Mouse (Mus musculus): ENCODE measurements around the gene Zpbp2. TPM values are rescaled to one million over a fixed set of nuclear protein-coding genes. Genes with fewer than 3 reads are reported as not detected.
A peak's percentile ranks its signal among the peaks of the same experiment; 100 is the strongest.

The Zpbp2 gene
- total and polyA plus RNA-seq, 3 experiments, result 0.12 to 0.58 TPM; not detected in 1

DNA sequence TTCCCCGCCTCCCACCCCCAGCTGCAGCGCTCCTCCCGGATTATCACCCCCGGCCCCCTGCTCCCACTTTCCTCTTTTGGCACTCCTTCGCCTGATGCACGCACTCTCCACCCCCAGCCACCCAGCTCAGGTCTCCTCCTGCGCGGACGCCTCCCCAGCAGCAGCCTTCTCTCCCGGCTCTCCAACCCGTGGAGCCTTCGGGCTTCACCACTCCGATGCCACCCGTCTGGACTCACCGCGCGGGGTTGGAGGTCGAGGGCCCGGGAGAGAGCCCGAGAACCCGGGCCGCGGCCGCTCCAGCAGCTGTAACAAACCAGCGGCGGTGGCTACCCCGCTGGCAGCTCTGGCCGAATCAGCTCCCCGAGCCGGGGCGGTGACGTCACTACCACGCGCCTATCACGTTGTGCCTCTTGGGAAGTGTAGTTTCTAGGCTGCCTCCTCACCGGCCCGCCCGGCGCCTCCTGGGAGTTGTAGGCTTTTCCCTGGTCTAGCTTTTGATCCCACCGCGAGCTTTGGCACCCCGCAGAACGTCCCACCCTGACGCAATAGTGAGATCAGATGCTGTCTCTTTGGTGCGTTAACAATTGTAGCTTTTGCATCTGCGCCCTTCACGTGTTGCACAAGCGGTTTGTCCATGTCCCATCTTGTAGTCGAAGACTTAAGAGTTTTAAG is 36.1 kb downstream of the Zpbp2 start, which contains the start of gene Ormdl3 (continued):
- TF ChIP-seq ZKSCAN1 (IDR thresholded peaks at IDR 0.05; ENCODE audit: low read depth, low read length) (no peak), HCFC1 (IDR thresholded peaks at IDR 0.05; ENCODE audit: low read depth, low read length) (peak; percentile 100), NRF1 (IDR thresholded peaks at IDR 0.05; ENCODE audit: insufficient read depth, low read depth, low read length, poor library complexity, severe bottlenecking) (peak; percentile 43; the same call in 1 of the 2 replicates), TAL1 (IDR thresholded peaks at IDR 0.05; ENCODE audit: low read length) (peak; percentile 16; the same call in 1 of the 2 replicates), MAX (IDR thresholded peaks at IDR 0.05; ENCODE audit: low read length) (peak; percentile 85), MXI1 (IDR thresholded peaks at IDR 0.05; ENCODE audit: low read depth, low read length) (no peak; the same call in none of the 2 replicates), POLR2A (IDR thresholded peaks at IDR 0.05; ENCODE audit: control insufficient read depth in 1 of 2, insufficient read depth in 1 of 2, low read depth in 1 of 2, low read length in 2 of 2, poor library complexity in 1 of 2) (peak; percentile 58 to 86; a peak in 3 of 4 replicates), MYC (IDR thresholded peaks at IDR 0.05; ENCODE audit: low read depth, low read length) (peak; percentile 23; the same call in 1 of the 2 replicates), POLR2AphosphoS2 (IDR thresholded peaks at IDR 0.05; ENCODE audit: low read length) (peak; percentile 73), USF1 (IDR thresholded peaks at IDR 0.05; ENCODE audit: low read depth, low read length) (peak; percentile 79), GATA1 (IDR thresholded peaks at IDR 0.05; ENCODE audit: low read depth, low read length) (peak; percentile 31; the same call in 1 of the 2 replicates), ETS1 (IDR thresholded peaks at IDR 0.05; ENCODE audit: low read depth, low read length) (peak; percentile 87), TBP (IDR thresholded peaks at IDR 0.05; ENCODE audit: low read depth, low read length) (peak; percentile 43; the same call in 1 of the 2 replicates), CTCF (IDR thresholded peaks at IDR 0.05 in 2 of 3, conservative IDR thresholded peaks at IDR 0.05 in 1 of 3; ENCODE audit: control insufficient read depth in 1 of 3, insufficient read depth in 1 of 3, low read depth in 2 of 3, low read length in 3 of 3, poor library complexity in 1 of 3, severe bottlenecking in 1 of 3) (no peak)

DNA sequence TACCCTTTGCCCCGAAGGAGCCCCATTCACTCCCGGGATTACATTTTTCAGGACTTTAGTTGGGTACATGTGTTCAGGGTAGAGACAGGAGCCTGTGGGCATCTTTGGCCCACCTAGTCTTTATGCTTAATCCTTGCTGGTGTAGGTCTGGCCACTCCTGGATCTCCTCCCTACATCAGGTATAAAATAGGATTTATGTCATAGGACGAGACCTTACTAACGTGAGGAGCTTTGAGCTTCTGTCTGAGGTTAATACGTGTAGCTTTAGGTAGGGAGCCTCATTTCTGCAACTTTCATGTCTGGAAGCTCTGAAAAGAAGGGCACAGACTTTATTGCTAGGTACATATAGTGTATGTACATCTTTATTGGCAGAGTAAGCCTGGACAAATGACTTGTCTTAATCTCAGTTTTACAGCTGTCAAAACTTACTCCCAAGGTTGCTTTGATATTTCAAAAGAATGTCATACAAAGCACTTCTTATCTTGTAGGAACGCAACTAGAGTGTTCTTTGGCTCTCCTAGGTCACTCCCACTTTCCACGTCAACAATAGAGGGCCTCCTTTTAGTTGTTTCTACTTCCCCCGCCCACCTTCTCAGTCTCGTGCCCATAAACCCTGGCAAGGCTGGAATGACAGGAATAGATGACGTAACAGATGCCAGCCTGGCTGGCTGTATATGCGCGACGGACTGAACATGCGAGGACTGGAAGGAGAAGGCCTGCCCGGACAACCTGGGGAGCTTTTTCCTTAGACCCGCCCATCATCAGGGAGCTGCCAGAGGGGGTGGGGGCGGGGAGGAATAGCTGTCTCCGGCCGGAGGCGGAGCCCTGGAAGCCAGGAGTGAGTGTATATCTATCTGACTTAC is 37.0 kb downstream of the Zpbp2 start:
- Histone ChIP-seq H3K9me3 (replicated peaks; ENCODE audit: insufficient read depth, low read length) (no peaks in the 10 kb centered on the region), H3K4me3 (ENCODE audit: control insufficient read depth in 1 of 2, insufficient read depth in 1 of 2, low read depth in 2 of 2, low read length in 2 of 2) (peak overlapping the region; percentile 63 to 77), H3K9ac (ENCODE audit: control insufficient read depth, low read depth, low read length, poor library complexity, severe bottlenecking) (peak overlapping the region; percentile 70), H3K4me1 (ENCODE audit: control insufficient read depth in 1 of 2, insufficient read depth in 2 of 2, low read length in 2 of 2) (peaks cover 32 to 49% of the 10 kb centered on the region in 2 experiments), H3K27me3 (ENCODE audit: control insufficient read depth in 1 of 2, insufficient read depth in 2 of 2, low read length in 2 of 2) (peaks cover 3% of the 10 kb centered on the region in 2 experiments; a peak in 3 of 4 replicates), H3K79me2 (ENCODE audit: control insufficient read depth, insufficient read depth, low read length, poor library complexity) (peaks cover 30% of the 10 kb centered on the region), H3K27ac (ENCODE audit: control insufficient read depth, low read depth, low read length) (peak overlapping the region; percentile 98), H3K36me3 (ENCODE audit: control insufficient read depth in 1 of 2, insufficient read depth in 2 of 2, low read length in 2 of 2) (peaks cover 2 to 41% of the 10 kb centered on the region in 2 experiments; a peak in 3 of 4 replicates)
- peak; percentile 99 for DNase-seq (ENCODE audit: low read depth, low spot score)
- peak; percentile 75 for TF ChIP-seq MYC (IDR thresholded peaks at IDR 0.05; ENCODE audit: low read depth, low read length)
- no peak; the same call in 1 of the 2 replicates for TF ChIP-seq MEF2A (IDR thresholded peaks at IDR 0.05; ENCODE audit: extremely low read depth, insufficient replicate concordance, low read depth, low read length, poor library complexity, severe bottlenecking)
- peak; percentile 51; the same call in 1 of the 2 replicates for TF ChIP-seq TBP (IDR thresholded peaks at IDR 0.05; ENCODE audit: low read depth, low read length)
- peak; percentile 85 for TF ChIP-seq TCF12 (IDR thresholded peaks at IDR 0.05; ENCODE audit: low read depth, low read length)
- TF ChIP-seq NELFE (IDR thresholded peaks at IDR 0.05; ENCODE audit: low read depth, low read length), result peak; percentile 19
- TF ChIP-seq SIN3A (IDR thresholded peaks at IDR 0.05; ENCODE audit: low read length), result peak; percentile 94
- TF ChIP-seq GABPA (IDR thresholded peaks at IDR 0.05; ENCODE audit: low read depth, low read length), result no peak; the same call in 1 of the 2 replicates
- TF ChIP-seq KAT2A (conservative IDR thresholded peaks at IDR 0.05; ENCODE audit: low read depth, low read length), result peak; percentile 28; the same call in 1 of the 2 replicates
- 0 out of 2 replicates have a peak, but pooled peaks have one; percentile 72 for TF ChIP-seq CHD1 (IDR thresholded peaks at IDR 0.05; ENCODE audit: low read depth, low read length)
- TF ChIP-seq CTCF (IDR thresholded peaks at IDR 0.05 in 2 of 3, conservative IDR thresholded peaks at IDR 0.05 in 1 of 3; ENCODE audit: control insufficient read depth in 1 of 3, insufficient read depth in 1 of 3, low read depth in 2 of 3, low read length in 3 of 3, poor library complexity in 1 of 3, severe bottlenecking in 1 of 3), result no peak
- peak; percentile 53; the same call in 1 of the 2 replicates for TF ChIP-seq ZMIZ1 (IDR thresholded peaks at IDR 0.05; ENCODE audit: low read depth, low read length)
- TF ChIP-seq GATA1 (IDR thresholded peaks at IDR 0.05; ENCODE audit: low read depth, low read length), result peak; percentile 87
- TF ChIP-seq MAX (IDR thresholded peaks at IDR 0.05; ENCODE audit: low read length), result peak; percentile 57; the same call in 1 of the 2 replicates
- no peak for TF ChIP-seq UBTF (IDR thresholded peaks at IDR 0.05; ENCODE audit: borderline replicate concordance, insufficient read depth, low read depth, low read length)
- no peak for TF ChIP-seq MAFK (IDR thresholded peaks at IDR 0.05; ENCODE audit: borderline replicate concordance, low read depth, low read length)
- peak; percentile 72 for TF ChIP-seq CHD2 (IDR thresholded peaks at IDR 0.05; ENCODE audit: low read length)
- TF ChIP-seq RAD21 (IDR thresholded peaks at IDR 0.05; ENCODE audit: low read depth, low read length), result no peak
- TF ChIP-seq E2F4 (IDR thresholded peaks at IDR 0.05; ENCODE audit: borderline replicate concordance, low read depth, low read length), result no peak
- TF ChIP-seq POLR2AphosphoS5 (IDR thresholded peaks at IDR 0.05; ENCODE audit: borderline replicate concordance, low read depth, low read length), result no peak
- TF ChIP-seq EP300 (IDR thresholded peaks at IDR 0.05; ENCODE audit: low read depth in 1 of 2, low read length in 2 of 2), result peak; percentile 75 to 83
